Mouse (Mus musculus): ENCODE results near the gene Capn8. TPM values are rescaled to one million over a fixed set of nuclear protein-coding genes. Genes with fewer than 3 reads are reported as not detected.
A peak's percentile ranks its signal among the peaks of the same experiment; 100 is the strongest.

Gene Capn8
- polyA plus RNA-seq, 1 experiment from 2014 or later = 10.1 TPM

DNA sequence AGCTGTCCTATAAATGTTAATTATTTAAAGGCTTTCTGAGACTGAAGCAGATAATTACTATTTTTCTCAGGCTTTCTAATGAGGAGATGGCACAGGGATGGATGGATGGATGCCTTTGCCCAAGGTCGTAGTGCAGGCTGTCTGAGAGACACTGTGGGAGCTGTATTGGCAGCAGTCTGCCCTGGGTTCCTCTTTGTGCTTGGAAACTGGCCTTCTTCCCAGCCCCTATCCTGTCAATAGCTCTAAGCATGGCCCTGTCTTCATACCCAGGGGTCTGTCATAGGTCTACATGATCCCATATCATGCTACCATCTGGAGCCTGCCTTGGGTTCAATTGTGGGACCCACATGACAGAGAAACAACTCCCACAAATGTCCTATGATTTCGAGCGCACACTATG lies 102.5 kb downstream of the Capn8 start:
- Histone ChIP-seq H3K27ac (replicated peaks) (no peak overlapping the region), H3K27me3 (ENCODE audit: control insufficient read depth, insufficient read depth, low read length) (no peaks in the 10 kb centered on the region), H3K4me1 (replicated peaks; ENCODE audit: control insufficient read depth, insufficient read depth) (0 out of 2 replicates have a peak, but pooled peaks cover 2% of the 10 kb centered on the region), H3K9ac (ENCODE audit: low read length) (no peak overlapping the region), H3K36me3 (ENCODE audit: control insufficient read depth, insufficient read depth, low read length) (no peaks in the 10 kb centered on the region), H3K9me3 (ENCODE audit: control insufficient read depth, low read length) (no peaks in the 10 kb centered on the region), H3K4me3 (ENCODE audit: low read depth, low read length) (no peak overlapping the region), H3K4me2 (replicated peaks; ENCODE audit: low read depth) (no peak overlapping the region)
- no peak for DNase-seq (ENCODE audit: low spot score)
- TF ChIP-seq CTCF (IDR thresholded peaks at IDR 0.05; ENCODE audit: low read depth) (no peak), EP300 (optimal IDR thresholded peaks at IDR 0.05) (no peak)
- no peak for ATAC-seq (ENCODE audit: low FRiP score, low TSS enrichment)
- 94% methylated on average over 3 of the region's 3 CpGs for WGBS

DNA sequence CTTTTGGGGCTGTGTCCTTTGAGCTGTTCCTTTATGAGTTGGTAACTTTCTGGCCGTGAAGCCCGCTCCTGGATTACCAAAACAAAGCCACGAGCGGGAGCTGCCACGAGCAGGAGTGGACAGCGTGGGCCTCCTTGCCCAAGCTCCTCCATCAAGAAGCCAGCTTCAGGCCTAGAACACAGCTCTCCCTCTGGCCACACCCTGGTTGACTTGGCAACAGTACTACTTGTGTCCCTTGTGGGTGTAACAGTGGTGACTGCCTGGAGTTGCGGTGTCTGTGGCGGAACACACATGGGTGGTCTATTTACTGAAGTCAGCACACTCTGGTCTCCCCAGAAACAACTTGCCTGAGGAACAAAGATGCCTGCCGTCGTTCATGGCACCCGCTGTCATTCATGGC lies 104.9 kb downstream of the Capn8 start:
- Histone ChIP-seq H3K9ac (ENCODE audit: low read length) (no peak overlapping the region), H3K4me2 (replicated peaks; ENCODE audit: low read depth) (no peak overlapping the region), H3K4me1 (replicated peaks; ENCODE audit: control insufficient read depth, insufficient read depth) (0 out of 2 replicates have a peak, but pooled peaks cover 2% of the 10 kb centered on the region), H3K27me3 (ENCODE audit: control insufficient read depth, insufficient read depth, low read length) (no peaks in the 10 kb centered on the region), H3K27ac (replicated peaks) (no peak overlapping the region), H3K36me3 (ENCODE audit: control insufficient read depth, insufficient read depth, low read length) (no peaks in the 10 kb centered on the region), H3K4me3 (ENCODE audit: low read depth, low read length) (no peak overlapping the region), H3K9me3 (ENCODE audit: control insufficient read depth, low read length) (no peaks in the 10 kb centered on the region)
- WGBS = 57% methylated on average over 11 of the region's 11 CpGs
- peak; percentile 27 for DNase-seq (ENCODE audit: low spot score)
- TF ChIP-seq CTCF (IDR thresholded peaks at IDR 0.05; ENCODE audit: low read depth) = no peak
- TF ChIP-seq EP300 (optimal IDR thresholded peaks at IDR 0.05) = no peak
- ATAC-seq (ENCODE audit: low FRiP score, low TSS enrichment) = no peak

DNA sequence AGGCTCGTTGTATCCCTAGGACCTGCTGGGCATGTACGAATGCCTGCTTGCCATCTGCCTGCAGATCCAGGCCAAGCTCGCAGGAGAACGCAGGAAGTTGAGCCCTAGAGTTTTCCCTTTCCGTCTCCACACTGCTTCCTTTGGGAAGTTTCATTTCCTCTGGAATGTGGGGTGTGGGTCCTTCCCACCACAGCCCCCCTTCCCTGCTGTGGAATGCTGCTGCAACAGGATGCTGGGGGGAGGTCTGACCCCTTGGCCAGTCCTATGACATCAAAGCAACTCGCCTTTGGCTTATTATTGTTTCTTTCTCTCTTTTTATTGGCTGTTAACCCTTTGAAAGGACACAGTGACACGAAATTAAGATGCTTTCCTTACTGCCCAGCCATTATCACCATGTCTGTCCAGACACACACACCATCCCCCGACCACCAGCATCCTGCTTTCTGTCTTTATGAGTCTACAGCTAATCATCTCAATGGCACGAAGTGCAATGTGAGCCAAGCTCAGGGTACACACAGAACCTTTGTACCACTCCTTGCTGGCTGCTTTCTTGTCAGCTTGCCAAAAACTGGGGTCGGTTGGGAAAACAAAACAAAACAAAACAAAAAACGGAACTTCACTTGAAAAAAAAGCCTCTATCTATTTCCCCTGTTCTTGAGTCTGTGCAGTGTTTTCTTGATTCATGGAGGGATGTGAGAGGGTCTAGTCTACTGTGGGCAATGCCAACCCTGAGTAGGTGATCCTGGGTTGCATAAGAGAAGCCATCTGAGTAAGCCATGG lies 105.9 kb downstream of the Capn8 start:
- H3K36me3 ChIP-seq (ENCODE audit: control insufficient read depth, insufficient read depth, low read length) = no peaks in the 10 kb centered on the region
- no peak overlapping the region for H3K4me3 ChIP-seq (ENCODE audit: low read depth, low read length)
- TF ChIP-seq CTCF (IDR thresholded peaks at IDR 0.05; ENCODE audit: low read depth) (no peak), EP300 (optimal IDR thresholded peaks at IDR 0.05) (no peak)
- no peaks in the 10 kb centered on the region for H3K9me3 ChIP-seq (ENCODE audit: control insufficient read depth, low read length)
- 0 out of 2 replicates have a peak, but pooled peaks cover 2% of the 10 kb centered on the region for H3K4me1 ChIP-seq (replicated peaks; ENCODE audit: control insufficient read depth, insufficient read depth)
- 43% methylated on average over 11 of the region's 11 CpGs for WGBS
- H3K9ac ChIP-seq (ENCODE audit: low read length) = no peak overlapping the region
- no peak overlapping the region for H3K4me2 ChIP-seq (replicated peaks; ENCODE audit: low read depth)
- H3K27me3 ChIP-seq (ENCODE audit: control insufficient read depth, insufficient read depth, low read length) = no peaks in the 10 kb centered on the region
- H3K27ac ChIP-seq (replicated peaks) = no peak overlapping the region
- ATAC-seq (ENCODE audit: low FRiP score, low TSS enrichment) = peak; percentile 31; the same call in 1 of the 2 replicates
- no peak for DNase-seq (ENCODE audit: low spot score)

DNA sequence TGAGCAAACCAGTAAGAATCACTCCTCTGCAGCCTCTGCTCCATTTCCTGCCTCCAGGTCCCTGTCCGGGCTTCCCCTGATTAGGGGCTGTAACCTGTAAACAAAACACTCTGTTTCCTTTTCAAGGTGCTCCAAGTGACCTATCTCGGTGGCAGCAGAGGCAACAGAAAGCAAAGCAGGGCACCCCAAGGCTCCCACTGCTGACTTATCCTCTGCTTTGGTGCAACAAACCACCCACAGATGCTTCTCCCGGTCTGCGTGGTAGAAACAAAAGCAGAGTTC lies 106.5 kb downstream of the Capn8 start:
- H3K27ac ChIP-seq (replicated peaks) = peak overlapping the region; percentile 49; the same call in 1 of the 2 replicates
- WGBS = 67% methylated on average over 4 of the region's 4 CpGs

DNA sequence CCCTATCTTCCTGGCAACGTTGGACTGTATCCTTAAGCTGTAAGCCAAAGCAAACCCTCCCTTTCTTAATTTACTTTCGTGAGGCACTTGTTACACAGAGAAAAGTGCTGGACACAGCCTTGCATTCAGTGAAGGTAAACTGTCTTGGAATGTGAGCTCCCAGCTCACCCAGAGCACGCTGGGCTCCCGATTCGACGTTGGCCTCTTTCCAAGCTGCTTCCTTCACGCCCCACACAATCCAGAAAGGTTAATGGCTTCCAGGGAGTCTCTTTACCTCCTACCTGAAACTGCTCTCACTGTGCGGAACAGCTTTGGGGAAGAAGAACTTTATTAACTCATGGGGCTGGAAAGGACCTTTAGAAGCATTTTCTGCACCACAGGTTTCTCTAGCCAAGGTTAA lies 110.5 kb downstream of the Capn8 start:
- DNase-seq (ENCODE audit: low spot score) = peak; percentile 31
- Histone ChIP-seq H3K4me2 (replicated peaks; ENCODE audit: low read depth) (no peak overlapping the region), H3K9ac (ENCODE audit: low read length) (no peak overlapping the region), H3K36me3 (ENCODE audit: control insufficient read depth, insufficient read depth, low read length) (no peaks in the 10 kb centered on the region), H3K9me3 (ENCODE audit: control insufficient read depth, low read length) (no peaks in the 10 kb centered on the region), H3K4me3 (ENCODE audit: low read depth, low read length) (no peak overlapping the region), H3K4me1 (replicated peaks; ENCODE audit: control insufficient read depth, insufficient read depth) (no peaks in the 10 kb centered on the region), H3K27me3 (ENCODE audit: control insufficient read depth, insufficient read depth, low read length) (no peaks in the 10 kb centered on the region), H3K27ac (replicated peaks) (no peak overlapping the region)
- TF ChIP-seq EP300 (optimal IDR thresholded peaks at IDR 0.05) (no peak), CTCF (IDR thresholded peaks at IDR 0.05; ENCODE audit: low read depth) (no peak)
- 18% methylated on average over 8 of the region's 8 CpGs for WGBS
- ATAC-seq (ENCODE audit: low FRiP score, low TSS enrichment) = no peak

More for the DNA sequence above, 106.5 kb downstream of the Capn8 start:
- Histone ChIP-seq H3K9me3 (ENCODE audit: control insufficient read depth, low read length) (no peaks in the 10 kb centered on the region), H3K36me3 (ENCODE audit: control insufficient read depth, insufficient read depth, low read length) (no peaks in the 10 kb centered on the region), H3K4me2 (replicated peaks; ENCODE audit: low read depth) (no peak overlapping the region), H3K27me3 (ENCODE audit: control insufficient read depth, insufficient read depth, low read length) (no peaks in the 10 kb centered on the region), H3K4me1 (replicated peaks; ENCODE audit: control insufficient read depth, insufficient read depth) (0 out of 2 replicates have a peak, but pooled peaks cover 2% of the 10 kb centered on the region), H3K4me3 (ENCODE audit: low read depth, low read length) (no peak overlapping the region), H3K9ac (ENCODE audit: low read length) (no peak overlapping the region)
- TF ChIP-seq EP300 (optimal IDR thresholded peaks at IDR 0.05) (no peak), CTCF (IDR thresholded peaks at IDR 0.05; ENCODE audit: low read depth) (no peak)
- DNase-seq (ENCODE audit: low spot score) = no peak
- ATAC-seq (ENCODE audit: low FRiP score, low TSS enrichment) = no peak

DNA sequence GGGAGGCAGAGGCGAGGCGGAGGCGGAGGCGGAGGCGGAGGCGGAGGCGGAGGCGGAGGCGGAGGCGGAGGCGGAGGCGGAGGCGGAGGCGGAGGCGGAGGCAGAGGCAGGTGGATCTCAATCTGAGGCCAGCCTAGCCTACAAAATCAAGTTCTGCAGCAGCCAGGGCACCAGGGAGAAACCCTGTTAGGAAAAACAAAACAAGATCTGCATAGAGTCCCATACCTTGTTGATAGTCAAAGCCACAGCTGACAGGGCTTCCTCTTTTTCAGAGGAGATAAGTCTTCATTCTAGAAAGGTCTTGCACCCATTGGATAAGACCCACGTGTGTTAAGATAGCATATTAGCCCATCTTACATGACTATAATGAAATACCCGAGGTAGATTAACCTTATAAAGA lies 113.3 kb downstream of the Capn8 start:
- H3K4me1 ChIP-seq (replicated peaks; ENCODE audit: control insufficient read depth, insufficient read depth) = no peaks in the 10 kb centered on the region
- H3K9me3 ChIP-seq (ENCODE audit: control insufficient read depth, low read length) = no peaks in the 10 kb centered on the region
- TF ChIP-seq CTCF (IDR thresholded peaks at IDR 0.05; ENCODE audit: low read depth) (no peak), EP300 (optimal IDR thresholded peaks at IDR 0.05) (no peak)
- H3K9ac ChIP-seq (ENCODE audit: low read length) = no peak overlapping the region
- ATAC-seq (ENCODE audit: low FRiP score, low TSS enrichment) (no peak), DNase-seq (ENCODE audit: low spot score) (no peak)
- no peak overlapping the region for H3K27ac ChIP-seq (replicated peaks)
- H3K36me3 ChIP-seq (ENCODE audit: control insufficient read depth, insufficient read depth, low read length) = no peaks in the 10 kb centered on the region
- H3K27me3 ChIP-seq (ENCODE audit: control insufficient read depth, insufficient read depth, low read length) = no peaks in the 10 kb centered on the region
- H3K4me2 ChIP-seq (replicated peaks; ENCODE audit: low read depth) = no peak overlapping the region
- 95% methylated on average over 16 of the region's 17 CpGs for WGBS
- H3K4me3 ChIP-seq (ENCODE audit: low read depth, low read length) = no peak overlapping the region

All from stomach, postnatal 0 days (tissue).